Mouse (Mus musculus): ENCODE measurements around the gene Slc48a1. TPM values are rescaled to one million over a fixed set of nuclear protein-coding genes. Genes with fewer than 3 reads are reported as not detected.
A peak's percentile ranks its signal among the peaks of the same experiment; 100 is the strongest.

Slc48a1 gene
- polyA plus RNA-seq, 1 experiment from 2014 or later, result 45.1 TPM

- Histone ChIP-seq H3K4me3 (ENCODE audit: low read depth, low read length) (no peak overlapping the region), H3K27ac (ENCODE audit: low read depth, low read length) (peak overlapping the region; percentile 25; the same call in 1 of the 2 replicates), H3K9me3 (replicated peaks; ENCODE audit: control insufficient read depth, low read length) (no peaks in the 10 kb centered on the region), H3K36me3 (ENCODE audit: control insufficient read depth, insufficient read depth, low read length) (0 out of 2 replicates have a peak, but pooled peaks cover 2% of the 10 kb centered on the region), H3K27me3 (ENCODE audit: control insufficient read depth, insufficient read depth, low read length) (no peaks in the 10 kb centered on the region), H3K4me1 (ENCODE audit: control insufficient read depth, insufficient read depth, low read length) (peaks cover 25% of the 10 kb centered on the region), H3K4me2 (no peak overlapping the region), H3K9ac (ENCODE audit: low read depth, low read length) (no peak overlapping the region)
- ATAC-seq (replicated peaks; ENCODE audit: insufficient number of reproducible peaks, low FRiP score, low TSS enrichment), result no peak
- 45% methylated on average over 5 of the region's 5 CpGs for WGBS (ENCODE audit: insufficient replicate concordance)
Measured at GRCm38 (mm10) chr15:97814703-97815102, 36.4 kb downstream of the Slc48a1 start.

- ATAC-seq (replicated peaks; ENCODE audit: insufficient number of reproducible peaks, low FRiP score, low TSS enrichment), result no peak
- H3K27ac ChIP-seq (ENCODE audit: low read depth, low read length), result no peak overlapping the region
- H3K36me3 ChIP-seq (ENCODE audit: control insufficient read depth, insufficient read depth, low read length), result 0 out of 2 replicates have a peak, but pooled peaks cover 2% of the 10 kb centered on the region
- no peak overlapping the region for H3K9ac ChIP-seq (ENCODE audit: low read depth, low read length)
- WGBS (ENCODE audit: insufficient replicate concordance), result 81% methylated on average over 4 of the region's 4 CpGs
- H3K4me1 ChIP-seq (ENCODE audit: control insufficient read depth, insufficient read depth, low read length), result peaks cover 25% of the 10 kb centered on the region
- H3K4me3 ChIP-seq (ENCODE audit: low read depth, low read length), result no peak overlapping the region
- H3K27me3 ChIP-seq (ENCODE audit: control insufficient read depth, insufficient read depth, low read length), result no peaks in the 10 kb centered on the region
- no peak overlapping the region for H3K4me2 ChIP-seq
- H3K9me3 ChIP-seq (replicated peaks; ENCODE audit: control insufficient read depth, low read length), result no peaks in the 10 kb centered on the region
Measured at GRCm38 (mm10) chr15:97815254-97815653, 36.9 kb downstream of the Slc48a1 start.

DNA sequence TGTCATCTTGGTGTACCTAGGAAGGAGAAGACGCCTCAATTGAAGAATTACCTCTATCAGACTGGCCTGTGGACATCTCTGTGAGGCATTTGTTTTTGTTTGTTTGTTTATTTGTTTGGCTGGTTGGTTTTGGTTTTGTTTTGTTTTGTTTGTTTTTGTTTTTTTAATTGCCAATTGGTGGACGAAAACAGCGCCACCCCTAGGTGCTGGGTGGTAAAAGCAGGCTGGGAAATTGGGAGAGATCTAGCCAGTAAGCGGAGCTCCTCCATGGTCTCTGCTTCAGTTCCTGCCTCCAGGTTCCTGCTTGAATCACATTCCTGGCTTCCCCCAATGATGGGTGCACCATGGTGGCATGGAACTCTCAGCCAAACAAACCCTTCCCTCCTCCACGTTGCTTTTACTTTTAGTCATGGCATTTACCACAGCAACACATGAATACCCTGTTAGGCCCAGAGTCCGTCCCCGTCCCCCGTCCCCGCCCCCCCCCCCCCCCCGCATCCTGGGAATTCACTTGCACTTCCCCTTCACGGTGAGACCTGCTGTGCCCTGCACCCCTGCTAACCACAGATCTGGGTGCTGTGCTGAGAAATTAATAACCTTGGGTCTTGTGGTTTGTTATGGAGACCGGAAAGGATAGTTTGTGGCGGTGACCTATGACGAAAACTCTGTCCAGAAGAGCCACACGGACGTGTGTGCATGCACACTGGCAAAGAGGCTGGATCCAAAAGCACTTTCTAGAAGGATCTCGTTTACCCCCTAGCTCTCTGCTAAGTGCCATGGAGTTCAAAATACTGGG, 38.1 kb downstream of the Slc48a1 start:
- Histone ChIP-seq H3K4me2 (no peak overlapping the region), H3K4me3 (ENCODE audit: low read depth, low read length) (no peak overlapping the region), H3K27me3 (ENCODE audit: control insufficient read depth, insufficient read depth, low read length) (no peaks in the 10 kb centered on the region), H3K4me1 (ENCODE audit: control insufficient read depth, insufficient read depth, low read length) (peaks cover 36% of the 10 kb centered on the region), H3K9me3 (replicated peaks; ENCODE audit: control insufficient read depth, low read length) (no peaks in the 10 kb centered on the region), H3K9ac (ENCODE audit: low read depth, low read length) (no peak overlapping the region), H3K36me3 (ENCODE audit: control insufficient read depth, insufficient read depth, low read length) (0 out of 2 replicates have a peak, but pooled peaks cover 2% of the 10 kb centered on the region), H3K27ac (ENCODE audit: low read depth, low read length) (no peak overlapping the region)
- 89% methylated on average over 17 of the region's 17 CpGs for WGBS (ENCODE audit: insufficient replicate concordance)
- no peak for ATAC-seq (replicated peaks; ENCODE audit: insufficient number of reproducible peaks, low FRiP score, low TSS enrichment)

DNA sequence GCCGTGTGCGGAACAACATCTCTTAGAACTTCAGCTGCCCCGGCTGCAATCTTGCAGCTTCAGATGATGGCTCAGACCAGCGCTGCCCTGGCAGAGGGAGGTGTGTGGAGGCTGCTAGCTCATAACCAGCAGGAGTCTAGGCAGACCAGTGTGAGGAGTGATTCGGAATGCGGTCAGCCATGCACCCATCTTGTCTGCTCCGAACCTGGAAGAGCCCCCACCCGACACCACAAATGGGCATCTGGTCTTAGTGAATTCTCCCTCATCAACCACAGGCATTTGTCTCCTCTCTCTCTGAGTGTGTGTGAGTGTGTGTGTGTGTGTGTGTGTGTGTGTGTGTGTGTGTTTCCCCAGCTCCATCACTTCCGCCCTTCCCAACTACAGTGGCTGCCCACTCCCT, 41.6 kb downstream of the Slc48a1 start:
- no peak for ATAC-seq (replicated peaks; ENCODE audit: insufficient number of reproducible peaks, low FRiP score, low TSS enrichment)
- peaks cover 3% of the 10 kb centered on the region for H3K36me3 ChIP-seq (ENCODE audit: control insufficient read depth, insufficient read depth, low read length)
- peaks cover 46% of the 10 kb centered on the region for H3K4me1 ChIP-seq (ENCODE audit: control insufficient read depth, insufficient read depth, low read length)
- no peak overlapping the region for H3K9ac ChIP-seq (ENCODE audit: low read depth, low read length)
- no peaks in the 10 kb centered on the region for H3K9me3 ChIP-seq (replicated peaks; ENCODE audit: control insufficient read depth, low read length)
- H3K4me2 ChIP-seq, result no peak overlapping the region
- WGBS (ENCODE audit: insufficient replicate concordance), result 77% methylated on average over 9 of the region's 9 CpGs
- H3K4me3 ChIP-seq (ENCODE audit: low read depth, low read length), result no peak overlapping the region
- no peaks in the 10 kb centered on the region for H3K27me3 ChIP-seq (ENCODE audit: control insufficient read depth, insufficient read depth, low read length)
- H3K27ac ChIP-seq (ENCODE audit: low read depth, low read length), result no peak overlapping the region

DNA sequence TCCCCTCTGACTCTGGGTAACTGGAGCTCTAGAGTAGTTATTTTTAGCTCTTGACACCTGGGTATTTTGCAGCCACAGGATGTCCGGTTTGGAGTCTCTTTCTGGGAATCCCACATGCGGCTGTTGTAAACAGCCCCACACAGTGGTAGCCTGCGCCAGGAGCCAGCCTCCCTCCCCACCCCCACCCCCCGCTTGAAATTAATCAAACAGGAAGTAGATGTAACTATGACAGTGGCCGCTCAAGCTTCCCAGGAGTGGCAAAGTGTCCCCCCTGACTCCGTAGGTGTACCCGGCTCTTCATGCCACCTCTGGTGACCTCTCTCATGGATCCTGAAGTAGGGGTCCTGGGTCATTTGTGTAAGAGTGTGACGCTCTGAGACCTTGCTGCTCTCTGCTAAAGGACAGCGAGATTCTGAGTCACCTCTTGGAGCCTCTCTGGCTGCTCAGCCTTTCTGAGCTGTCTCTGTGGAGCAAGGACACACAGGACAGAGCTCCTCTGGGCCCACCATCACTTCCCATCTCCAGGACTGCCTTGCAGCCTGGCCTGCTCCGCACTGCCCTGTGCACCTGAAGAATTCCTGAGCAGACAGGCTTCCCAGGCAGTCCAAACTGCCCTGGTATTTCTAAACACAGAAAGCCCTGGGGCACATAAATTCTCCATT, 43.1 kb downstream of the Slc48a1 start:
- Histone ChIP-seq H3K4me2 (peak overlapping the region; percentile 48), H3K27ac (ENCODE audit: low read depth, low read length) (peak overlapping the region; percentile 77)

GRCm38 (mm10) chr15:97821983-97822363, 43.7 kb downstream of the Slc48a1 start:
- H3K27ac ChIP-seq (ENCODE audit: low read depth, low read length), result peak overlapping the region; percentile 77
- no peak for ATAC-seq (replicated peaks; ENCODE audit: insufficient number of reproducible peaks, low FRiP score, low TSS enrichment)
- H3K4me1 ChIP-seq (ENCODE audit: control insufficient read depth, insufficient read depth, low read length), result peaks cover 63% of the 10 kb centered on the region
- no peak overlapping the region for H3K4me3 ChIP-seq (ENCODE audit: low read depth, low read length)
- no peak overlapping the region for H3K4me2 ChIP-seq
- peaks cover 3% of the 10 kb centered on the region for H3K36me3 ChIP-seq (ENCODE audit: control insufficient read depth, insufficient read depth, low read length)
- WGBS (ENCODE audit: insufficient replicate concordance), result 58% methylated on average over 6 of the region's 6 CpGs
- no peaks in the 10 kb centered on the region for H3K27me3 ChIP-seq (ENCODE audit: control insufficient read depth, insufficient read depth, low read length)
- H3K9me3 ChIP-seq (replicated peaks; ENCODE audit: control insufficient read depth, low read length), result no peaks in the 10 kb centered on the region
- no peak overlapping the region for H3K9ac ChIP-seq (ENCODE audit: low read depth, low read length)

More for the DNA sequence above, 43.1 kb downstream of the Slc48a1 start:
- Histone ChIP-seq H3K4me1 (ENCODE audit: control insufficient read depth, insufficient read depth, low read length) (peaks cover 57% of the 10 kb centered on the region), H3K36me3 (ENCODE audit: control insufficient read depth, insufficient read depth, low read length) (peaks cover 3% of the 10 kb centered on the region), H3K27me3 (ENCODE audit: control insufficient read depth, insufficient read depth, low read length) (no peaks in the 10 kb centered on the region), H3K4me3 (ENCODE audit: low read depth, low read length) (0 out of 2 replicates have a peak overlapping the region, but pooled peaks have one; percentile 8), H3K9me3 (replicated peaks; ENCODE audit: control insufficient read depth, low read length) (no peaks in the 10 kb centered on the region), H3K9ac (ENCODE audit: low read depth, low read length) (peak overlapping the region; percentile 54; the same call in 1 of the 2 replicates)
- ATAC-seq (replicated peaks; ENCODE audit: insufficient number of reproducible peaks, low FRiP score, low TSS enrichment), result peak; percentile 43; the same call in 1 of the 2 replicates
- WGBS (ENCODE audit: insufficient replicate concordance), result 24% methylated on average over 10 of the region's 10 CpGs

GRCm38 (mm10) chr15:97822545-97823228, 44.4 kb downstream of the Slc48a1 start:
- no peaks in the 10 kb centered on the region for H3K27me3 ChIP-seq (ENCODE audit: control insufficient read depth, insufficient read depth, low read length)
- 0 out of 2 replicates have a peak overlapping the region, but pooled peaks have one; percentile 10 for H3K9ac ChIP-seq (ENCODE audit: low read depth, low read length)
- WGBS (ENCODE audit: insufficient replicate concordance), result 42% methylated on average over 11 of the region's 12 CpGs
- H3K9me3 ChIP-seq (replicated peaks; ENCODE audit: control insufficient read depth, low read length), result no peaks in the 10 kb centered on the region
- H3K36me3 ChIP-seq (ENCODE audit: control insufficient read depth, insufficient read depth, low read length), result peaks cover 3% of the 10 kb centered on the region
- no peak overlapping the region for H3K27ac ChIP-seq (ENCODE audit: low read depth, low read length)
- ATAC-seq (replicated peaks; ENCODE audit: insufficient number of reproducible peaks, low FRiP score, low TSS enrichment), result no peak
- no peak overlapping the region for H3K4me3 ChIP-seq (ENCODE audit: low read depth, low read length)
- peaks cover 63% of the 10 kb centered on the region for H3K4me1 ChIP-seq (ENCODE audit: control insufficient read depth, insufficient read depth, low read length)
- 0 out of 2 replicates have a peak overlapping the region, but pooled peaks have one; percentile 27 for H3K4me2 ChIP-seq

- no peak for ATAC-seq (replicated peaks; ENCODE audit: insufficient number of reproducible peaks, low FRiP score, low TSS enrichment)
Measured at GRCm38 (mm10) chr15:97823479-97823878, 45.2 kb downstream of the Slc48a1 start.

More at GRCm38 (mm10) chr15:97823479-97823878, 45.2 kb downstream of the Slc48a1 start:
- H3K4me3 ChIP-seq (ENCODE audit: low read depth, low read length), result no peak overlapping the region
- peaks cover 66% of the 10 kb centered on the region for H3K4me1 ChIP-seq (ENCODE audit: control insufficient read depth, insufficient read depth, low read length)
- no peak overlapping the region for H3K27ac ChIP-seq (ENCODE audit: low read depth, low read length)
- peaks cover 3% of the 10 kb centered on the region for H3K36me3 ChIP-seq (ENCODE audit: control insufficient read depth, insufficient read depth, low read length)
- no peaks in the 10 kb centered on the region for H3K9me3 ChIP-seq (replicated peaks; ENCODE audit: control insufficient read depth, low read length)
- 83% methylated on average over 12 of the region's 12 CpGs for WGBS (ENCODE audit: insufficient replicate concordance)
- no peaks in the 10 kb centered on the region for H3K27me3 ChIP-seq (ENCODE audit: control insufficient read depth, insufficient read depth, low read length)
- H3K9ac ChIP-seq (ENCODE audit: low read depth, low read length), result no peak overlapping the region
- no peak overlapping the region for H3K4me2 ChIP-seq

All from heart, embryonic 11.5 days (tissue).